Mouse (Mus musculus) forebrain, embryonic 14.5 days (tissue): ENCODE measurements at regions not wholly inside any gene's neighbourhood (a gene's known extent, or its start where the extent isn't known, plus 50 kb on each side); places are given as distances from the start of the nearest gene placed in this dataset.
A peak's percentile ranks its signal among the peaks of the same experiment; 100 is the strongest.
"Not testable (repeated sequence)": the region's sequence is repeated elsewhere in the genome, so short reads cannot be mapped to it uniquely, and the experiment has no call there.

Source experiments
- ATAC-seq: fragments of 200-750 bp; cut with Nextera tagmentation; 2 replicates; pipeline ENCODE4 v1.8.0; 2017; ENCODE audit warnings: mild to moderate bottlenecking, moderate library complexity
- DNase-seq: peaks from one replicate; pipeline ENCODE4 v3.0.0-alpha.2; 2015; ENCODE audit warnings: low spot score
- H3K27ac ChIP-seq: fragments of 300-500 bp; sonication (generic); 2 replicates; pipeline ENCODE4 v1.5.1; 2014; ENCODE audit warnings: low read depth, mild to moderate bottlenecking, control low read depth, low read length, moderate library complexity
- H3K27me3 ChIP-seq: fragments of 300-500 bp; sonication (generic); replicated peaks from 2 replicates; pipeline ENCODE4 v1.6.1; 2014; ENCODE audit warnings: low read length, control low read depth, mixed read lengths; ENCODE audit not compliant: control insufficient read depth, insufficient read depth
- H3K36me3 ChIP-seq: fragments of 300-500 bp; sonication (generic); 2 replicates; pipeline ENCODE4 v1.6.1; 2014; ENCODE audit warnings: low read length, control low read depth; ENCODE audit not compliant: control insufficient read depth, insufficient read depth
- H3K4me1 ChIP-seq: fragments of 300-500 bp; sonication (generic); 2 replicates; pipeline ENCODE4 v1.6.1; 2014; ENCODE audit warnings: antibody characterized with exemption, low read length, control low read depth; ENCODE audit not compliant: control insufficient read depth, insufficient read depth
- H3K4me2 ChIP-seq: fragments of 300-500 bp; sonication (generic); 2 replicates; pipeline ENCODE4 v1.6.1; 2014; ENCODE audit warnings: mild to moderate bottlenecking, control low read depth, low read length
- H3K4me3 ChIP-seq: fragments of 300-500 bp; sonication (generic); 2 replicates; pipeline ENCODE4 v1.5.1; 2014; ENCODE audit warnings: low read depth, low read length, control low read depth
- H3K9ac ChIP-seq: fragments of 300-500 bp; sonication (generic); 2 replicates; pipeline ENCODE4 v1.6.1; 2014; ENCODE audit warnings: mild to moderate bottlenecking, low read length, control low read depth, moderate library complexity
- H3K9me3 ChIP-seq: fragments of 300-500 bp; sonication (generic); replicated peaks from 2 replicates; pipeline ENCODE4 v1.6.1; 2016; ENCODE audit warnings: low read length, control low read depth, mixed read lengths; ENCODE audit not compliant: control insufficient read depth
- WGBS: fragments of 180-500 bp; shearing (Covaris S2); extraction: QIAGEN DNeasy Blood & Tissue Kit; methylation state at CpG from one replicate; pipeline ENCODE4 v1.1.7; 2014; 5-methylcytosine and 5-hydroxymethylcytosine counted together

DNA sequence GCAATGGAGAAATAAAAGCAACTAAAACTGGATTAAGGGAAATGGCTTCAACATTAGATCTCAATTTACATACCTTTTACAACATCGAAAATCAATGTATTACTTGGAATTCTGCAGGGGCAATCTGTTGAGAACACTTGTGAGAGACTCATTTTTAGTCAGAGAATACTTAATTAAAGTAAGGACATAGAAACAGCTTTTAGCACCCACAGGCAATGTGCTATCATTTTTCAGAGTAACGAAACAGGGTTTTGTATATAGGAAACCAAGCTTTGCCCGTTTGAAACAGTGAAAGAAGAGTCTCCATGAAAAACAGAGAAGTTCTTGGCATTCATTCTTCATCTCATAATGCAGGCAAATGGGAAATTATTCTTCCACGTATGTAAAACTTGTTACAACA is 196.4 kb downstream of the Tdrd3 start:
- no peak overlapping the region for H3K9ac ChIP-seq
- no peaks in the 10 kb centered on the region for H3K27me3 ChIP-seq
- no peaks in the 10 kb centered on the region for H3K4me1 ChIP-seq
- no peaks in the 10 kb centered on the region for H3K36me3 ChIP-seq
- no peak overlapping the region for H3K4me3 ChIP-seq
- 82% methylated on average over 4 of the region's 4 CpGs for WGBS
- no peak for DNase-seq
- no peak for ATAC-seq
- no peak overlapping the region for H3K4me2 ChIP-seq
- no peaks in the 10 kb centered on the region for H3K9me3 ChIP-seq
- H3K27ac ChIP-seq: no peak overlapping the region

DNA sequence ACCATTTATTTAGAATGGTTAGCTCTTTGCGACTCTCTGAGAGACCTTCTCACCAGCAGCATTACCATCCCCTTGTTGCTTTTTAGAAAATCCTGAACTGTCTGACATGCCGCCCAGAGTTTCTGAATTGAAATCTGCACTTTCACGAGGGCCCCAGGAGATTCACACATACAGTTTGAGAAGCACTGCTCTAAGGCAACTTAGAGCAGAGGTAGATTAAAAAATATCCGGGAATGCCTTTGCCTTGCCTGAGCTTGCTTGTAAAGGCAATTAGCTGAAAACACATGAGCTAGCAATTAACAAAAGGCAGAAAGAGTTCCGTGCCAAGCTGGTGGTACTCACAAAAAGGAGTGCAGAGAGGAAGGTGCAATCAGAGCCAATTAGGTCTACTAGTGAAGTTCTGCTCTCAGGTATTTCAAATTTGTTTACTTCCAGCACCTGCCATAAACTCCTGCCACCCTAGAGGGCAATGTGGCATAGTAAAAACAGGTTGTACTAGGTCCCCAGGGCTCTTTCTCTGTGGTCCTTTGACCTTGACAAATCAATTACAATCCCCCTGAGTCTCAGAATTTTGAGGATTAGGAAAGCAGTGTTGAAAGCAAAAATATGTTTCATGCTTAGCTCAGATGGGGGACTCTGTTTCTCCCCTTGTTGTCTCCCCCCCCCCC is 203.1 kb downstream of the Tdrd3 start:
- ATAC-seq (peak; percentile 37; the same call in 1 of the 2 replicates), DNase-seq (peak; percentile 72)

DNA sequence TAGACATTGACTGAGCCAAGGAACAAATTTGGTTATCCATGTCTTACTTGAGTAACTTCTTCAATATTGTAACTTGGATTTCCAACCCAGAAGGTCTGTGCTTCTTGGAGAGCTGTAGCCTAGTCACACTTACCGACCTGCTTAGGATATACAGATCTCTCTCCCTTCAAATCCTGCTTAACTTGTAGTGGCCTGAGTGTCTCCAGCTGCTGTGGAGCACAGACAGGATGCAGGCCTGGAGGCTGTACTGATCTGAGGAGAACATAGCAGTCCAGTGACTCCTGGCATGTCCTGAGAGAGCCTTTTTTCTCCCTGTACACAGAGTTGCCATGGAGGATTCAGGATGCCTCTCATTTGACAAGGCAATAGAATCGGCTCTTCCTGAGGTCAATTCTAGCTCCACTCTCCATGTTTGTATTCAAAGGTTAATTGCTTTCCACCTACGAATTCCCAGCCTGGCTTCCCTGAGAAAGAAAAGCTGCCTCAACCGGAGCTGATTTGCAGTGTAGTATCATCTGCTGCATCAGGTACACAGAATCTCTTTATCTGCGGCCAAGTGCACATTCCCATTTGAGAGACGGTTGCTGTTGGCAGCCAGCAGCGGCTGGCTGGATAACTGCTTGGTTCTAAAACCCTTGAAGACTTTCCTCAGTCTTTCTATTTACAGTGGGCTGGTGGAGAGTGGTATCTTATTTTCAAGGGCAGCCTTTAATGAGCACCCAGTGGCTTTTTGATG is 214.8 kb downstream of the Tdrd3 start:
- WGBS: 76% methylated on average over 7 of the region's 7 CpGs
- no peaks in the 10 kb centered on the region for H3K27me3 ChIP-seq
- no peak overlapping the region for H3K9ac ChIP-seq
- no peak overlapping the region for H3K27ac ChIP-seq
- H3K4me1 ChIP-seq: no peaks in the 10 kb centered on the region
- ATAC-seq: 0 out of 2 replicates have a peak, but pooled peaks have one; percentile 12
- no peak overlapping the region for H3K4me2 ChIP-seq
- DNase-seq: peak; percentile 8
- no peaks in the 10 kb centered on the region for H3K9me3 ChIP-seq
- no peak overlapping the region for H3K4me3 ChIP-seq
- no peaks in the 10 kb centered on the region for H3K36me3 ChIP-seq

More for the DNA sequence above, 203.1 kb downstream of the Tdrd3 start:
- Histone ChIP-seq H3K36me3 (no peaks in the 10 kb centered on the region), H3K9me3 (no peaks in the 10 kb centered on the region), H3K27ac (no peak overlapping the region), H3K4me3 (no peak overlapping the region), H3K27me3 (no peaks in the 10 kb centered on the region), H3K4me1 (no peaks in the 10 kb centered on the region), H3K4me2 (no peak overlapping the region), H3K9ac (no peak overlapping the region)
- 33% methylated on average over 5 of the region's 5 CpGs for WGBS

DNA sequence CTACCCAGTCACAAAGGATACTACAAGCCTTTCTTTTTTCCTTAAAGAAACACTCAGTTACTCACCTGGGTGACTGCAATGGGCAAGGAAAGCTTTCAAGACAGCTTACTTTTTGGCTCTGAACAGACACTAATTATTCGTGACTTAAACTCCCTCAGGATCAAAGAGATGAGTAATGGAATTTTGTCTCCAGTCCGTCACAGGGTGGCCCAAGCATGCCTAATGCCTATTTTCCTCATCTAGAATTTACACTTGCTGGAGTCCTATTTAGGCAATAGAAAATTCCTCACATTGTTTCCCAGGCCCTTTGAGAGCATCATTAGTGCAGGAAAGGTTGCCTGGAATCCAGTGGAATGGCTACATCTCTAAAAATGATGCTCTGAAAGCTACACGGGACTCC is 218.2 kb downstream of the Tdrd3 start:
- no peak overlapping the region for H3K9ac ChIP-seq
- H3K27ac ChIP-seq: no peak overlapping the region
- 22% methylated on average over 3 of the region's 3 CpGs for WGBS
- H3K9me3 ChIP-seq: no peaks in the 10 kb centered on the region
- H3K4me1 ChIP-seq: no peaks in the 10 kb centered on the region
- H3K36me3 ChIP-seq: no peaks in the 10 kb centered on the region
- no peaks in the 10 kb centered on the region for H3K27me3 ChIP-seq
- no peak for ATAC-seq
- no peak overlapping the region for H3K4me2 ChIP-seq
- no peak overlapping the region for H3K4me3 ChIP-seq
- DNase-seq: no peak

GRCm38 (mm10) chr14:87637131-87637530 is 220.7 kb downstream of the Tdrd3 start:
- Histone ChIP-seq H3K36me3 (no peaks in the 10 kb centered on the region), H3K9me3 (no peaks in the 10 kb centered on the region), H3K27ac (no peak overlapping the region), H3K4me1 (no peaks in the 10 kb centered on the region), H3K4me2 (no peak overlapping the region), H3K4me3 (no peak overlapping the region), H3K27me3 (no peaks in the 10 kb centered on the region), H3K9ac (no peak overlapping the region)
- 91% methylated on average over 2 of the region's 2 CpGs for WGBS
- ATAC-seq (no peak), DNase-seq (no peak)

GRCm38 (mm10) chr14:87667910-87668309 is 251.5 kb downstream of the Tdrd3 start:
- WGBS: 83% methylated on average over 2 of the region's 2 CpGs
- Histone ChIP-seq H3K4me1 (no peaks in the 10 kb centered on the region), H3K9me3 (no peaks in the 10 kb centered on the region), H3K27me3 (no peaks in the 10 kb centered on the region), H3K9ac (no peak overlapping the region), H3K4me3 (no peak overlapping the region), H3K36me3 (no peaks in the 10 kb centered on the region), H3K27ac (no peak overlapping the region), H3K4me2 (no peak overlapping the region)
- DNase-seq (no peak), ATAC-seq (no peak)

GRCm38 (mm10) chr14:87669496-87669895 is 253.1 kb downstream of the Tdrd3 start:
- no peak overlapping the region for H3K4me3 ChIP-seq
- no peak overlapping the region for H3K27ac ChIP-seq
- H3K4me2 ChIP-seq: no peak overlapping the region
- no peak for ATAC-seq
- no peak for DNase-seq
- no peaks in the 10 kb centered on the region for H3K27me3 ChIP-seq
- 95% methylated on average over 2 of the region's 2 CpGs for WGBS
- no peaks in the 10 kb centered on the region for H3K4me1 ChIP-seq
- no peaks in the 10 kb centered on the region for H3K9me3 ChIP-seq
- no peaks in the 10 kb centered on the region for H3K36me3 ChIP-seq
- H3K9ac ChIP-seq: no peak overlapping the region

- Histone ChIP-seq H3K9me3 (no peaks in the 10 kb centered on the region), H3K9ac (no peak overlapping the region), H3K36me3 (no peaks in the 10 kb centered on the region), H3K27ac (no peak overlapping the region), H3K27me3 (no peaks in the 10 kb centered on the region), H3K4me3 (no peak overlapping the region), H3K4me1 (no peaks in the 10 kb centered on the region), H3K4me2 (no peak overlapping the region)
- DNase-seq (peak; percentile 22), ATAC-seq (no peak)
- 70% methylated on average over 3 of the region's 3 CpGs for WGBS
These were observed 264.3 kb downstream of the Tdrd3 start for GRCm38 (mm10) chr14:87680788-87681187.

DNA sequence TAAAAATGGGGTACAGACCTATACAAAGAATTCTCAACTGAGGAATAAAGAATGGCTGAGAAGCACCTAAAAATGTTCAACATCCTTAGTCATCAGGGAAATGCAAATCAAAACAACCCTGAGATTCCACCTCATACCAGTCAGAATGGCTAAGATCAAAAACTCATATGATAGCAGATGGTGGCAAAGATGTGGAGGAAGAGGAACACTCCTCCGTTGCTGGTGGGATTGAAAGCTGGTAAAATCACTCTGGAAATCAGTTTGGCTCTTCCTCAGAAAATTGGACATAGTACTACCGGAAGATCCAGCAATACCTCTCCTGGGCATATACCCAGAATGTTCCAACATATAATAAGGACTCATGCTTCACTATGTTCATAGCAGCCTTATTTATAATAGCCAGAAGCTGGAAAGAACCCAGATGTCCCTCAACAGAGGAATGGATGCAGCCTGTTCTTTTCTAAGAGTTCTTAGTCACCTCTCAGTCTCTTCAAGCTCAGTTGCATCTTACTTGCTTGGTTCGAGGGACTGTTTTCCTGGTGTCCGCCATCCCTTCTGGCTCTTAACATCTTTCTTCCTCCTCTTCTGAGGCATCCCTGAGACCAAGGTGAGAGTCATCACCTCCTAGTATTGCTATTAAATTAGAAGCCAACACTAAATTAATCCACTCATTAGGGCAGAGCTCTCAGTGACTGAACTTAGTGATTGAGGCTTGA is 266.8 kb downstream of the Tdrd3 start:
- ATAC-seq, H3K9me3 ChIP-seq, H3K4me3 ChIP-seq, H3K9ac ChIP-seq, H3K36me3 ChIP-seq, H3K27me3 ChIP-seq, DNase-seq, H3K4me2 ChIP-seq, H3K4me1 ChIP-seq, H3K27ac ChIP-seq: not testable (repeated sequence)
- 91% methylated on average over 4 of the region's 4 CpGs for WGBS
